Mouse (Mus musculus): ENCODE data around the gene Sphk2. TPM values are rescaled to one million over a fixed set of nuclear protein-coding genes. Genes with fewer than 3 reads are reported as not detected.

Gene Sphk2
- polyA plus RNA-seq (2015; fragmentation: Nextera tagmentation; extraction: Ambion mirVana), result 55.1 and 55.9 TPM in 2 replicates

- peak; percentile 16 for ATAC-seq
- peak within 1 kb of the TSS; percentile 78 for H3K4me2 ChIP-seq (replicated peaks; ENCODE audit: low read depth)
- peaks cover 30% of the 10 kb centered on the region for H3K36me3 ChIP-seq (ENCODE audit: control insufficient read depth, insufficient read depth)
- peak within 1 kb of the TSS; percentile 82 for H3K27ac ChIP-seq (ENCODE audit: low read depth, low read length)
- 0% methylated on average over 41 of the region's 41 CpGs for WGBS
- TF ChIP-seq CTCF (IDR thresholded peaks at IDR 0.05; ENCODE audit: low read depth), result peak; percentile 36
- H3K9me3 ChIP-seq (ENCODE audit: control insufficient read depth), result no peaks in the 10 kb centered on the region
- H3K4me1 ChIP-seq (replicated peaks; ENCODE audit: control insufficient read depth, insufficient read depth, low read length), result peaks cover 19% of the 10 kb centered on the region; the same call in 1 of the 2 replicates
- peak within 1 kb of the TSS; percentile 79 for H3K9ac ChIP-seq (ENCODE audit: low read depth, low read length)
- peak within 1 kb of the TSS; percentile 67 for H3K4me3 ChIP-seq (ENCODE audit: low read depth, low read length)
- H3K27me3 ChIP-seq (replicated peaks; ENCODE audit: control insufficient read depth, insufficient read depth, low read length), result no peaks in the 10 kb centered on the region
These were observed at the start of gene Sphk2 for GRCm38 (mm10) chr7:45717918-45718297. Sphk2 (minus strand) TSS chr7:45718002.

- Histone ChIP-seq H3K27ac (ENCODE audit: low read depth, low read length) (no peak overlapping the region), H3K9me3 (ENCODE audit: control insufficient read depth) (no peaks in the 10 kb centered on the region), H3K4me2 (replicated peaks; ENCODE audit: low read depth) (no peak overlapping the region), H3K36me3 (ENCODE audit: control insufficient read depth, insufficient read depth) (no peaks in the 10 kb centered on the region), H3K4me3 (ENCODE audit: low read depth, low read length) (no peak overlapping the region), H3K9ac (ENCODE audit: low read depth, low read length) (no peak overlapping the region), H3K27me3 (replicated peaks; ENCODE audit: control insufficient read depth, insufficient read depth, low read length) (no peaks in the 10 kb centered on the region), H3K4me1 (replicated peaks; ENCODE audit: control insufficient read depth, insufficient read depth, low read length) (no peaks in the 10 kb centered on the region)
- TF ChIP-seq CTCF (IDR thresholded peaks at IDR 0.05; ENCODE audit: low read depth), result 0 out of 2 replicates have a peak, but pooled peaks have one; percentile 22
- ATAC-seq, result no peak
- 95% methylated on average over 6 of the region's 6 CpGs for WGBS
These were observed 49.7 kb upstream of the Sphk2 start for GRCm38 (mm10) chr7:45767500-45767899.

GRCm38 (mm10) chr7:45766764-45767163 lies 49.0 kb upstream of the Sphk2 start:
- H3K4me3 ChIP-seq (ENCODE audit: low read depth, low read length), result no peak overlapping the region
- H3K4me2 ChIP-seq (replicated peaks; ENCODE audit: low read depth), result no peak overlapping the region
- TF ChIP-seq CTCF (IDR thresholded peaks at IDR 0.05; ENCODE audit: low read depth), result no peak
- no peaks in the 10 kb centered on the region for H3K36me3 ChIP-seq (ENCODE audit: control insufficient read depth, insufficient read depth)
- H3K27ac ChIP-seq (ENCODE audit: low read depth, low read length), result no peak overlapping the region
- WGBS, result 52% methylated on average over 8 of the region's 8 CpGs
- no peaks in the 10 kb centered on the region for H3K4me1 ChIP-seq (replicated peaks; ENCODE audit: control insufficient read depth, insufficient read depth, low read length)
- H3K9me3 ChIP-seq (ENCODE audit: control insufficient read depth), result no peaks in the 10 kb centered on the region
- ATAC-seq, result no peak
- H3K27me3 ChIP-seq (replicated peaks; ENCODE audit: control insufficient read depth, insufficient read depth, low read length), result no peaks in the 10 kb centered on the region
- no peak overlapping the region for H3K9ac ChIP-seq (ENCODE audit: low read depth, low read length)

GRCm38 (mm10) chr7:45765995-45766394 lies 48.2 kb upstream of the Sphk2 start:
- H3K9ac ChIP-seq (ENCODE audit: low read depth, low read length), result no peak overlapping the region
- 52% methylated on average over 8 of the region's 8 CpGs for WGBS
- H3K27ac ChIP-seq (ENCODE audit: low read depth, low read length), result no peak overlapping the region
- no peaks in the 10 kb centered on the region for H3K4me1 ChIP-seq (replicated peaks; ENCODE audit: control insufficient read depth, insufficient read depth, low read length)
- TF ChIP-seq CTCF (IDR thresholded peaks at IDR 0.05; ENCODE audit: low read depth), result no peak
- no peak overlapping the region for H3K4me2 ChIP-seq (replicated peaks; ENCODE audit: low read depth)
- H3K27me3 ChIP-seq (replicated peaks; ENCODE audit: control insufficient read depth, insufficient read depth, low read length), result no peaks in the 10 kb centered on the region
- H3K36me3 ChIP-seq (ENCODE audit: control insufficient read depth, insufficient read depth), result no peaks in the 10 kb centered on the region
- ATAC-seq, result no peak
- H3K4me3 ChIP-seq (ENCODE audit: low read depth, low read length), result no peak overlapping the region
- no peaks in the 10 kb centered on the region for H3K9me3 ChIP-seq (ENCODE audit: control insufficient read depth)

GRCm38 (mm10) chr7:45760151-45760550 lies 42.3 kb upstream of the Sphk2 start:
- Histone ChIP-seq H3K27me3 (replicated peaks; ENCODE audit: control insufficient read depth, insufficient read depth, low read length) (no peaks in the 10 kb centered on the region; the same call in 1 of the 2 replicates), H3K9ac (ENCODE audit: low read depth, low read length) (no peak overlapping the region), H3K4me2 (replicated peaks; ENCODE audit: low read depth) (no peak overlapping the region), H3K27ac (ENCODE audit: low read depth, low read length) (no peak overlapping the region), H3K4me3 (ENCODE audit: low read depth, low read length) (no peak overlapping the region), H3K36me3 (ENCODE audit: control insufficient read depth, insufficient read depth) (no peaks in the 10 kb centered on the region), H3K9me3 (ENCODE audit: control insufficient read depth) (no peaks in the 10 kb centered on the region), H3K4me1 (replicated peaks; ENCODE audit: control insufficient read depth, insufficient read depth, low read length) (peaks cover 4% of the 10 kb centered on the region)
- no peak for TF ChIP-seq CTCF (IDR thresholded peaks at IDR 0.05; ENCODE audit: low read depth)
- 64% methylated on average over 5 of the region's 5 CpGs for WGBS
- ATAC-seq, result no peak

- no peaks in the 10 kb centered on the region for H3K36me3 ChIP-seq (ENCODE audit: control insufficient read depth, insufficient read depth)
- H3K9ac ChIP-seq (ENCODE audit: low read depth, low read length), result peak overlapping the region; percentile 37; the same call in 1 of the 2 replicates
- ATAC-seq, result peak; percentile 91
- peak overlapping the region; percentile 41; the same call in 1 of the 2 replicates for H3K27ac ChIP-seq (ENCODE audit: low read depth, low read length)
- WGBS, result 6% methylated on average over 24 of the region's 27 CpGs
- no peaks in the 10 kb centered on the region; the same call in 1 of the 2 replicates for H3K27me3 ChIP-seq (replicated peaks; ENCODE audit: control insufficient read depth, insufficient read depth, low read length)
- H3K4me1 ChIP-seq (replicated peaks; ENCODE audit: control insufficient read depth, insufficient read depth, low read length), result peaks cover 4% of the 10 kb centered on the region
- peak; percentile 74 for TF ChIP-seq CTCF (IDR thresholded peaks at IDR 0.05; ENCODE audit: low read depth)
- H3K4me2 ChIP-seq (replicated peaks; ENCODE audit: low read depth), result peak overlapping the region; percentile 59
- peak overlapping the region; percentile 25 for H3K4me3 ChIP-seq (ENCODE audit: low read depth, low read length)
- H3K9me3 ChIP-seq (ENCODE audit: control insufficient read depth), result no peaks in the 10 kb centered on the region
These were observed 41.6 kb upstream of the Sphk2 start for GRCm38 (mm10) chr7:45759400-45759799.

Measured in intestine, postnatal 0 days (tissue).